Mouse (Mus musculus): Measurements from ENCODE around the gene Myo18b.

Gene Myo18b

DNA sequence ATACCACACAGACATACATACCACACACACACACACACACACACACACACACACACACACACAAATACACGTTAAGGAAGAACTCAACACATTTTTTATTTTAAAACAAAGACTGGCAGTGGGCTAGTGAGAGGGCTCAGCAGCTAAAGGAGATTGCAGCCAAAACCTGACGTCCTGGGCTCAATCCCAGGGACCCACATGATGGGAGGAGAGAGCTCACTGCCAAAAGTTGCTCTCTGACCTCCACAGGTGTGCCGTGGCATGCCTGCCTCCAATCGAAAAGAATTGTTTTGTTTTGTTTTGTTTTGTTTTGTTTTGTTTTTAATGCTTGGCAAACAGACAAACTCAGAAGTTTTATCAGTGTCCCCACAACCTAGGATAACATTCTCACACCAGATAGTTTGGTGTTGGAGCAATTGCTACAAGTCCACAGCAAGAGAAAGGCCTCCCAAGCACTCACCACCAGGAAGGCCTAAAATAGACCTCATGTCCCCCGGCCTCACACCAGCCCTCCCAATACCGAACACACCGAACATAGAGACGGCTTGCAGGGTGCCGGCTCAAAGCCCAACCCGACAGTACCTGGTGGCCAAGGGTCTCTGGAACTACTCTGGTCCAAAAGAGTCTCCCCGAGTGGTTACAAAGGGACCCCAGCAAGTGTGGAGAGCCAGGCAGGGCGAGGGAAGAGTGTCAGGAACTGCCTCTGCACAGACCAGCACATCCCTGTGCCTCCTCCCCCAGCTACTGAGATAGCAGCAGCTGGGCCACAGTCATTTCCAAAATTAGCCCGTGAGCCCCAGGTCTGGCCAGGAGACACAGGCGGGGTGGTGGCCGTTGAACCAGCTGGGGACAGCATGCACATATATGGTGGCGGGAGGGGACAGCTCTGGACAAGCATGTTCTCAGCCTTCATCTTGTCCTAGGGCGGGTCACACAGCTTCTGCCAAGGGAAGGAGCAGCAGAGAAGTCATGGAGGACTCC is at the start of gene Myo18b:
Myo18b (minus strand) TSS at position 689 of the 981 bp plus-strand sequence.
- DNase-seq (ENCODE audit: low spot score), result no peak

DNA sequence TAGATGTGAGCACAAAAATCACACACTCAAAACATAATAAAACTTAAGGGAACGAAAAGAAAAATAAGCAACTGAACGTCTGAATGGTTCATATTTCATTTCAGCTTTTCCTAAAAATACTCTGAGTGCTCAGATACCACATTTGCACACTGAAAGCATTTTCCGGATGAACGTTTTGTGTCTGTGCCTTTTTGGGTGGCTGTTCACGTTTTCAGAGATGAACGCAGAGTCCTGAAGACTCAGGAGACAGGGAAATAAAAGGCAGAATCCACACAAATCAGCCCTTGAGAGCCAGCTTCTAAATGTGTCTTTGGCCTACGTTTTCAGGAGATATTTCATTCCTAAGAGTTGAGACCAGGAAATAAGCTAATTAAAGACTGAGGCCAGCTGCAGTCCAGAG is 49.8 kb upstream of the Myo18b start:
- no peak for DNase-seq (ENCODE audit: low spot score)

DNA sequence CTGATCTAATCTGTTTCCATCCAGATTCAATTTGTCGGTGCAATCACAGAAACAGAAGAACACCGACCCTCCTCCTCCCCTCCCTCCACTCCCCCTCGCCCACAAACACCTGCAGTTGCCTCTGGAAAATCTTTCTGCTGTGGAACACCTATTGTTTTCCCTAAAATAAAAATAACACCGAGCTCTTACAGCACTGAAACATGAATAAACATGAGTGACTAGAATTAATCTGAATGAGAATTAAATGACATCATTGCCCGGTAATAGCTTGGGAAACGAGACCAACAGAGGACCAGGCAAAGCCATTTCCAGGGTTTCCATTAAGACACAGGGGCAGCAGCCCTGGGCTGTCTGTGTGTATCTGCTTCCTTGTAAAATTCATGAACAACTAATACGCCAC is 46.1 kb upstream of the Myo18b start:
- DNase-seq (ENCODE audit: low spot score), result no peak

DNA sequence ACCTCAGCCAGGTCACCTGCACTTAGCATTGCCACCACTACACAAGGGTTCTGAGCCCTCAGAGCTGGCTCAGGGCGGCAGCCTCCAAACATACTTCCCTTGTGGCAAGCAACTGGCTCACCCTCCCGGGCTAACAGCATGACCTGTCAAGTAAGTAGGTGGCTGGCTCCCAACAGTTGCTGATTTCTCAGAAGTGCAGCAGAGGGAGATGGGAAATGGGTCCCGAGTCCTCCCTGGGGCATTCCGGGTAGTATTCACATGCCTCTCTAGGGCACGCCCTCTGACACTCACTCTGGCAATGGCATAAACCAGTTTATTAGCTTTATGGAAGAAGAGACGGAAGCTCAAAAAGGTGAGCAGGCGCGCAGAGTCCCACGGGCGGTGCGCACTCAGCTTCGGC is 44.8 kb upstream of the Myo18b start:
- no peak for DNase-seq (ENCODE audit: low spot score)

DNA sequence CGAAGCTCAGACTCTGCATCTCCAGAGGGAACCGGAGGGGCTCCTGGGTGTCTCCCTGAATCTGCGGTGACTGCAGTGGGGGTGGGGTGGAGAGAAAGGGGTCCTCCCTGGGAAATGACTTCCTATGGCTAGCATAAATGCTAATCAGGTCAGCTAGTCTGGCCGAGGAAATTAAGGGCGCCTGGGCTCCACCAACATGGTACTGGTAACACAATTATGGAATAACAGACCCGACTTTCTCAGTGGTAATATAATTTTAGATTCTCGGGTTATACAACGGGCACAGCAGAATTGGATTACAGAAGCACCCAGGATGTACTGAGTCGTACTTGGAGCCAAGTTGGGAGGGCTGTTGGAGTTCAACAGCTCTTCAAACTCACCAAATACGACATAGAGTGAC is 40.5 kb upstream of the Myo18b start:
- DNase-seq (ENCODE audit: low spot score), result no peak

DNA sequence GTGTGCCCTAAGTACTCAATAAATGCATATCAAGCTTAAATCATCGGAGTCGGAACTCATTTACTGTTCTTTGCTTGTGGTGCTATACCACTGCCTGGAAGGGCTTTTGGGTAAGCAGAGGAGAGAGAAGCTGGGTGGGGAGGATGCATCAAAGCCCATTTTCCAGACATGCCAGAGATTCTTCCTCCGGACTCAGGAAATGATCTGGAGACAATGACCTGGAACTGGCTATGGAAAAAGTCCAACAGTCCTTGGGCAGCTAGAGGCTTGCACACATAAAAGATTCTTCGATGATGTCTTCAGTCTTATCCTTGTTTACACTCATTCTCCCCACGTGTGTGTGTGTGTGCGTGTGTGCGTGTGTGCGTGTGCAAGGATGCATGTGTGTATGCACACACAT is 39.3 kb upstream of the Myo18b start:
- DNase-seq (ENCODE audit: low spot score), result no peak

DNA sequence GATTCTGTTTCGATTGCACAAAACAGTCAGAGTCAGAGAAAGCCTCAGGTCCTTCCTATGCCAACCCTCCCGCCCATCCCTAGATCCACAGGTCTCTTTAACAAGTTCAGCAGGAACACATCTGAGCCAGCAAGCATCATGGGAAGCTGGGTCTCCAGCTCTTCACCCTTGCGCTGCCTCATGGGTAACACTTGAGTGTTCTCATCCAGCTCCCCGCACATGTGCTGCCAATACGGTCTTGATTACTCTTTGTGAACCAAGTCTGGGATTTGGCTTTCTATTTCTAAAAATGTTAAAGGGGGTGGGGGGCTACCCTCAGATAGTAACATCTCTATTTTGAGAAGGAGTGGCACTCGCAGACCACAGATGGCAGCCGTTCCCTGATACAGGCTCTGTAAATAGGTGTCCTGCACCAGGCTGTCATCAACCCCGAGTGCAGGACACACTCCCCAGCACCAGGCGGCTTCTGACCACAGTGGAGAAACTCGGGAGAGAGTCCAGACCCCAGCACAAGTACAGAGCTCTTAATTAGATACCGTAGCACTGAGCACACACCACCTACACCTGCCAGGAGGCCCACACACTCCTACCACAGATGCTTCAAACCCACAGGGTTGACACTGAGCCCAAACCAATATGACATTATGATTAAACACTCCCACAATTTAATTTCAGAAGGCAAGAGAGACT is 36.9 kb upstream of the Myo18b start:
- DNase-seq (ENCODE audit: low spot score), result peak; percentile 54

DNA sequence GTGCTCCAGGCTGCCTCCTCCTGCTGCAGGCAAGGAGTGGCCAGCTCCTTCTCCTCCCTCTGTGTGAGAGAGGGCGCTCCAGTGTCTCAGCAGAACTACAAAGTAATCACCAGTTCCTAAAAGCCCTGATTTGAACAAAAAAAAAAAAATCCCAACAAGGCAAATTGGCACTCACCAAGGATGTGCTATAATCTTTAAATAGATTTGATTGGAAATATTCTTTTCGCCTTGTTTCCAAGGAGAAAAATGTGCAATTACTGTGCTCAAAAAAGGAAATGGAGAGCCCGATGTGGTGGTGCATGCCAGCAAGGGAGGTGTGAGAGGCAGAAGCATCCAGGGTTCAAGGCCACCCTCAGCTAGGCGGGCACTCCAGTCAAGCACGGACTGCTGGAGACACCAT is 35.7 kb upstream of the Myo18b start:
- no peak for DNase-seq (ENCODE audit: low spot score)

DNA sequence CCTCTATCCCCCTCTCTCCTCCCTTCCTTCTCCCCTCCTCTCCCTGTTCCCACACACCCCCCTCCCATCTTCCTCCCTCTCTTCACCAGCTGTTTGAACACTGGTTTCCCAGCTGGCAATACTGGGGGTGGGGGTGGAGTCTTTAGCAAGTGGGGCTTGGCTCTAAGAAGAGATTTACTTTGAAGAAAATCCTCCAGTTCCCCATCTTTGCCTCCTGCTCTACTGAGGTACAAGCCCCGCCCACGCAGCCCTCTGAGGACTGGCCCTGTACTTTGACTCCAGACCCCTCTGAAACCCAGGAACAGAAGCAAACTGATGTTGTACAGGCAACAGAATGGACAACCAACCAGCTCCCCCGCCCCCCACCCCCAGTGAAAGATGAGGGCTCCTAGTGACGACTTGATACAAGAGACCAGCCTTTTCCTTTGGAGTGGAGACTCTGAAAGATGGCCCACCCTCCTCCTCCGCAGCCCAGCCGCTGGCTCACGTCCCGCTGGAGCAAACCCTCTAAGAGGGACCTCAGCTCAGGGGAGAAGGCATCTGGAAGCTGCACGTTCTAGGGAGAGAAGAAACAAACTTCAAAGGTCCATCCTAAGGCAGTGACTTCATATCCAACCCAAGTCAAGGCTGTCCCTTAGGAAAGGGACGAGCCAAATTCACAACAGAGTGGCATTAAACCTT is 32.2 kb upstream of the Myo18b start:
- no peak for DNase-seq (ENCODE audit: low spot score)

DNA sequence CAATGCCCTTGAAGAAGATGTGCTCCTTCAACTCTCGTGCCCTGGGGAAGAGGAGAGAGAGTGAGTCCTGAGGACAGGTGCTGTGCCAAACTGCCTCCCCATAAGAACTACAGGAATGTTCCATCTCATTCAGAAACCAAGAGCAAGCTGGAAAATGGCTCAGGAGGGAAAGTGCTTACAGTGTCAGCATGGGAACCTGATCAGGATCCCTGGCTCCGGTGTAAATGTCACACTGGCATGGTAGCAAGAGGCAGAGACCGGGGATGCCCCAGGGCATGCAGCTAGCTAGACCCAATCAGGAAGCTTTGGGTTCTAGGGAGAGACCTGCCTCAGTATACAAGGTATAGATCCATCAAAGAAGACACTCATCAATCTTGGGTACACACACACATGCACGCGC is 29.3 kb upstream of the Myo18b start:
- no peak for DNase-seq (ENCODE audit: low spot score)

DNA sequence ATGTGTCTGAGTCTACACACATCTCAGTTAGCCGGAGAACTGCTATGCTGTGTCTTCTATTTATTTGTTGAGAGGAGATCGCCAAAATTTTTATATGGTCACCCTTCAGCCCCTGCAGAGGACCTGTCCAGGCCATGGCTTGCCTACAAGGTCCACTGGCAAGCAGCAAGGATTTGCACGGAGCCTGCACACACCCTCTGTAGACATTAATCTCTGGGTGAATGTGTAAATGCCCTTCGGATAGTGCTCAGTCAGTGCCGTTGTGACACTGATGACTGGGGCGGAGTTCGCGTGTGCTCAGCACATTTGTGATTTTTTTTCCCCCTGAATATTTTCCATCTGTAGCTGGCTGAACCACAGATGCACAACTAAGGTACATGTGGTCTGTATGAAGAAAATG is 28.6 kb upstream of the Myo18b start:
- DNase-seq (ENCODE audit: low spot score), result no peak

DNA sequence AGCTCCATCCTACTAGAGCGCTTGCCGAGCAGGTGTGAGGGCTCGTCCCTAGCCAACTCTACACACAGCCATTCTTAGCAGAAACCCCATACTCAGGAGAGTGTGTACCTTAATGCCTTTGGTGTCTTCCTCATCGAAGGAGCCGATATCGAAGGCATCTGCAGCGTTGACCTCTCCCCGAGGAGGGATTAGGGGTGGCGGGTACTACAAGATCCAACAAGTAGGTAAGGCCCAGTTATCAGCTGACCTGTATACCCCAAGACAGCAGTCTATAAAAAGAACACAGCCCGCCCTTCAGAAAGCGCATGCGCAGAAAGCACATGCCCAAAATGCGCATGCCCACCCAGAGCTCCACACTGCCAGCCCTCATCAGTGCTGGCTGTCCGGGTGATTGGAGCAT is 27.7 kb upstream of the Myo18b start:
- no peak for DNase-seq (ENCODE audit: low spot score)

DNA sequence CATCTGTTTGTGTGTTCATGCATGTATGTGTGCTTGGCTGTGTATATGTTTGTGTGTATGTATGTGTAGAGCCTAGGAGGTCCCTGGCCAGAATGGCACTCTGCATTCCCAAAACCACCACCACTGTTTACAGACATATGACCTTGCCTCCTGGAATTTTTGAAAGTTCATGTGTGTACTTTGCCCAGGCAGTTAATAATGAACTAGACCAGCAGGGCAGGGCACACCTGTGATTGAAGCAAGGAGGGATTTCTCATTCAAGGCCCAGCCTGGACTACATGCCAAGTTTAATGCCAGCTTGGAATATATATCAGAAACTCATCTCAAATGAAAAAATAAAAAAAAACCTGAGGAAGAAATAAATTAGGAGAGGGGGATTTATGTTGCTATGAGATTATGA is 25.8 kb upstream of the Myo18b start:
- no peak for DNase-seq (ENCODE audit: low spot score)

DNA sequence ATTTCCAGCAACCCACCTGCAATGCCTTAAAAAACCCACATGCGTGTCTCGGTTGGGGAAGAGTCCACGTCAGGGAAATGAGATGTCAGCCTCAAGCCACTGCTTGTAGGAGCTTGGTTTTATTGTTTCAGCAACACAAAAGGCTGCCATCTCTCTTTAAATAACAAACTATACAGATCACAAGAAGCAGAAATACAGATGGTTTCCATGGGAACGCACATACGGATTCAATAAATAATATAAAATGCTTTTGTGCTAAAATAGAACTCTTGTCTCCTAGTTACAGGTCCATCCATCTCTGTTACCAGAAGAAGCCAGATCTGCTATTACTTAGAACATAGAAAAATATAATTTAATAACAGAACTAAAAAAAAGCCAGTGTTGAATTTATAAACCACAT is 14.2 kb upstream of the Myo18b start:
- no peak for DNase-seq (ENCODE audit: low spot score)

DNA sequence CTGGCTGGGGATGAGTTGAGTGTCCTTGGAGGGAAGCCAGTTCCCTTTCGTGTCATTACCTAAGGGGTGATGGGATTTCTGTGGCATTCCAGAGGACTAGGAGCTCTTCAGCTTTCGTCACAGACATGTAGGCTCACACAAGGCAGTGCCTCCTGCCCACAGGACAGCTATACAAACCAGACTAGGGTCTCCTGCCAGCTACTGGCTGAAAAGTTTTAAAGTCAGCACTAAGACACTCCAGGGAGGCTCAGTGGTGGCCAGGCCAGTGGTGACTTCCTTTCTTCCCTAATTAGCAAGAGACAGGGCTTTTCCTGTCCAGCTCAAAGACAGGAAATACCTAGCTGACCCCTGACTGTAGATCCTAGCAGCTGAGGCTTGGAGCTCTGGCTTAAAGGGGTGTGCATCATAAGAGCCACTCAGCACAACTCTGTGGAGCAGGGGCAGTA is 12.0 kb upstream of the Myo18b start:
- DNase-seq (ENCODE audit: low spot score), result no peak

DNA sequence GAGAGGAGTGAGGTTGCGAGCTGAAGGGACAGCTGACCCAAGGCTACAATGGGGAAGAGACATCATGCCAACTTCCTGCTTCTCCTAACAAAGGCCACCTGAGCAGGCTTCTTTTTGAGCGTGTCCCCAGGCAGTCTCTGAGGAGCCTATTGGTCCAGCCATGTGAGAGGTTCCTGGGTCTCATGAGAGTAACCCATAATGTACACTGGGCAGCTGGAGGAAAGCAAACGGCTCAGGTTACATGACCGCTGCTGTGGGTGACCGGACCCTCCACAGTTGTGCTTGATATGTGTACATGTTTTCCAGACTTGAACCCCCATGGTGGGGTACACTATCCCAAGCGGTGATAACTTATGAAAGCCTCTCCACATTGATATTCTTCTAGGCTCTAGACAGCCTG is 11.3 kb upstream of the Myo18b start:
- DNase-seq (ENCODE audit: low spot score), result no peak

DNA sequence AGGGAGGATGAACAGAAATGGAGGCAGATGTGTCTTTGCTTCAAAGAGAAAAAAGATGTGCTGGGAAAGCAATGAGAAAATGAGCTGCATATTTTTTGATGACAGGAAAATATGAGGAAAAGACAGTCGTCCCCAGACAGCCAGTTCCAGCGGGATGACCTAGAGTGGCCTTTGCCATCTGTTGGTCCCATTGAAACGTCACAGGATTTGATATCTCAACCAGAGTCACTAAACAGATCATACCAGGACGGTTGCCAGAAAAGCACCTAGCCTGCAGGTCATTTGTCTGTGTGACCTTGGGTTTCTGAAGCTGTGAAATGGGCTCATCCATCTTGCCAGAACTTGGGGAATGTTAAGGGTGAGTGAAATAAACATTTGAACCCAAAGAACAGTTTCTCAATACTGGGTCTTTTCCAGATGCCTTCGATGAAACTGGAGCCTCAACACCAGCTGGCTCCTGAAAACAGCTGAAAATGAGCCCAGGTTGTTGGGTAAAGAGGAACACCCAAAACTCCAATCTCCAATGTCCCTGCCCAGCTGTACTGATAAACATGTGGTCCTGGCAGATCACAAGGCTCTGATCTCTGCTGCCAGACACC is 2.6 kb downstream of the Myo18b start:
- no peak for DNase-seq (ENCODE audit: low spot score)

DNA sequence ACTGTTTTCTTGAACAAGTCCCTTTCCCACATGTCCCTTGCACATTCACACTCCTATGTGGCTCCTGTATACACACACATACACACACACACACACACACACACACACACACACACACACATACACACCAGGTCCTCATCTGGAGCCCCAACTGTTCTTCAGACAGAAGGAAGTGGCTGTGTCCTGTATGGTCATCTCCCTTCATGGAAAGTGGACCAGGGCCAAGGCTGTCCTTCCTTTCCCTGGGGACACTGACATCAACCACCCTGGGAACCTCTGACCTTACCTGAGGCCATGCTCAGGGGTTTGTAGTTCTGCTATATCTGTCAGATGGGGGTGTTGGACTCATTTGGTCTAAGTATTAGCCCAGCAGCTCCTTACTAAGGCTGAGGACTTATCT is 3.8 kb downstream of the Myo18b start:
- no peak for DNase-seq (ENCODE audit: low spot score)

DNA sequence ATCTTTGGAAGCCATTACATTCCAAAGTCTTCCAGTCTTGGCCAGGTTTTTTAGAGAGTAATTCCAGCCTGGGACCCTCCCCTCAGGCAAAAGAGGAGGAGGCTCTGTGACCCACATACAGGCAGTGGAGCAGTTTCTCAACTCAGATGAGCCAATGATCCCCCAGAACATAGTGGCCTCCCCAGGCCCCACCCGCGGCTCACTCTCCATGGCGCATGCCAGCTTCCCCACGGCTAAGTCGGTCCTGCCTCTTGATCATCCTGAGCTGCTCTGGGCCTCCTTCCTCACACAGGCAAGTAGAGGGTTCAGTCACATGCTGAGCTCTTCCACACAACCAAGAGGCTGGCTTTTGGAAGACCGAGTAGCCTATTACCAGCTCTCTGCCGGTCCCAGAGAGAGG is 7.5 kb downstream of the Myo18b start:
- no peak for DNase-seq (ENCODE audit: low spot score)

DNA sequence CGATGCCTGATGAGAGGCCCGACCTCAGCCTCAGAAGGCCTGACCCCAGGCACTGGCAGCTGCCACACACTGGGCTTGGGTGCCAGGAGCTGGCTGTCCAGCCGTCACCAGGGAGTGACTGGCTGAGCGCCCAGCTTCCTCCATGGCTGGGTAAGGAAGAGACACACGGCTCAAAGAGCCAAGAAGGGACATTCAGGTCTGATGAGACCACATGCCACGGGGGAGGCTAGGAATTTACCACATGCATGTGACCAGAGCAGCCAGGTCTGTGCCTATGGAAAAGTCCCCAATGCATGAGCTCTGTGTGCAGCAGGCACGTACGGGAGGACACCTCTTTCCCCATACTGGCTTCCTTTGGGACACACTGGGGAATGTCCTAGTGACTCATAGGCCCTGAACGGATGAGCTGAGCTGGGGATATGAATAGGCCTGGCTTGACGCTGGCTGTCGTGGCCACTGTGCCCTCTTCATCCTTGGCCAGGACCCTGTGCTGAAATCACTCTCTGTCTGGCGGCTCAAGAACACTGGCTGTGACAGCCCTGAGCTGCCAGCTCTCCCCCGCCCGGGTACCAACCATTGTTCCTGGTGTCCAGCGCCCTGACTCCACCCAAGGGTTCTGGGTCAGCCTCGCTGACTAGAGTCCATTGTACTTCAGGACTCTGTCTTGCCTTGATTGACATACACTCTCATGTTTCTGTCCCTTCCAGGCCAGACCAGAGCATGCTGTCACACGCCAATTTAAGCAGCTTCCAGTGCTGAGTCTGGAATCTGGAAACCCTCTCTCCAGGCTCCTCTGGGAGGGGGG is 9.3 kb downstream of the Myo18b start:
- no peak for DNase-seq (ENCODE audit: low spot score)

DNA sequence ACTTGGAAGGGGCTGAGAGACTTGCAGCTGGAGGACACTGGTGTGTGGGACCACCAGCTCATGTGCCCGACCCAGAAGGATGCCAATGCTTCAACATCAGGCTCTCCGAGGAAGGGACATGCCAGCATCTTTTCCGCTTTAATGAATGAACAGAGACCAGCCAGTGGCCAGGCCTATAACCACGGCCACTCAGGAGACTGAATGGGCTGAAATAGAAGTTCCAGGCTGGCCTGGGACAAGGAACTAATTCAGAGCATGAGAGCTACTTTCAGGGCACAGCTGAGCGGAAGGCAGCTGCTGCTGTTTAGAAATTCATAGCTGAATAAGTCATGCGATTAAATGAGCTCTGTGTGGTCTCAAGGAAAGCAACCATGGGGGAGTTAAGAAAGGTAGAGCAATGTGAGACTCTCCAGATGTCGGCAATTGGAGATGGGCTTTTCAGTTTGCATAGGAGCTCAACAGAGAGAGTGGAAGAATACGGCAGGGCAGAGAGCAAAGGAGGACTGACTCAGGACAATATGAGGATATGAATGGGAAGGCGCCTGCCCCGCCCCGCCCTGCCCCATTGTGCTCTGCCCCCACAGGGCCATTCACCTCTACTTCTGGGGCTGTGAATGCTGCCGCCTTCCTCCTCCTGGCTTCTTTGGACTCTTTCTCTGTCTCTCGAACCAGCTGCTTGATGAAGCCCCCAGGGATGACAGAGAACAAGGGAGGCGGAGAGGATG is 18.6 kb downstream of the Myo18b start:
- DNase-seq (ENCODE audit: low spot score), result no peak

Measured in layer of hippocampus, adult 9-10 months (tissue).